Mouse (Mus musculus) skeletal muscle tissue, adult 2 months (tissue): ENCODE measurements around the gene Nxpe4.
"Not testable (repeated sequence)": the region's sequence is repeated elsewhere in the genome, so short reads cannot be mapped to it uniquely, and the experiment has no call there.

ENCODE experiments used
- DNase-seq: peaks from one replicate; pipeline ENCODE4 v3.0.0-alpha.2; 2012; ENCODE audit warnings: low read depth, low spot score

Nxpe4 gene

DNA sequence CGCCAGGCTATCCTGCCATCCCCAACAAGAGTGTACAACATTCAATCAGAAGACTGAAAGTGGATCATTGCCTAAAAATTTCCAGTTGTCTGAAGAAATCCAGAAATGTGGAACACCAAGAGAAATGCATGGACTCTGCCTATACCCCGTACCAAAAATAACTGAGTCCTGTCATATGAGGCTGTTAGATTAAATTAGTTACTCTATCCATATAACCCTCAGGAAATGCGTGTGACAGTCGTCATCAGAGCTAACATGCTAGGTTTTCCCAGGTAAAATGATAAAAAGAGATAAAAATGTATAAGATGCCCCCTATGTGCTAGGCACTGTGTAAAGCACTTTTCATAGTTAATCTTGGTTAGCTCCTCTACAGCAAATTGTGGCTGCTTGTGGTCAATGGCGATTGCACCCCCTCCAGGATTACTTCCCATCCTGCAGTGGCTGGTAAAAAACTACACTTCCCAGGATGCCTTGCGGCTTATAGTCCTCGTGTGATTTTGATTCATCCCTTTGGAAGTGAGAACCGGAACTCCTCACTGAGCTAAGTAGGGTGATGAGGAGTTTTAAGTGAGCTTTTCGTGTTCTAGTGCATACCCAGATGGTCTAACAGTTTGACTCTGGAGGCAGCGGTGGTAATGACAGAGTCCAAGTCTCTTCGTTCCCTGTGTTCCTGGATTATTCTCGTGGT is at the start of gene Nxpe4:
Nxpe4 (plus strand) TSS at position 519 of the 688 bp plus-strand sequence.
- DNase-seq: peak; percentile 44

DNA sequence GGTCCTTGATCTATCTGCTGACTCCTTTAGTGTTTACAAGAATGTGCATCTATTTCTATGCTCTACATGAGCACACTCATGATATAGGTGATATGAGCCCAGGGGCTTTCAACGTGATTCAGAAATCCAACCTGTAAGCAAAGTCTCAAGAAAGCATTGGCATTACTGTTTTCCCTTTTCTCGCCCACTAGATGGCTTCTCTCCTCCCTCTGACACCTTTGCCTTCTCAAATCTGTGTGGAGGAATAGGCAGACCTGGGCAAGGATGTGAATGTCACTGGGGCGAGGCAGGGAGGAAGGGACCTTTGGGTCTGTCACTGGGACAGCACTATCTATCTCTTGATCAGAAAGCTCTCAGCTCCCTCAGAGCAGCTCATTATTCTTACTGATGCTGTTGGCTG is 35.0 kb upstream of the Nxpe4 start:
- DNase-seq: no peak

DNA sequence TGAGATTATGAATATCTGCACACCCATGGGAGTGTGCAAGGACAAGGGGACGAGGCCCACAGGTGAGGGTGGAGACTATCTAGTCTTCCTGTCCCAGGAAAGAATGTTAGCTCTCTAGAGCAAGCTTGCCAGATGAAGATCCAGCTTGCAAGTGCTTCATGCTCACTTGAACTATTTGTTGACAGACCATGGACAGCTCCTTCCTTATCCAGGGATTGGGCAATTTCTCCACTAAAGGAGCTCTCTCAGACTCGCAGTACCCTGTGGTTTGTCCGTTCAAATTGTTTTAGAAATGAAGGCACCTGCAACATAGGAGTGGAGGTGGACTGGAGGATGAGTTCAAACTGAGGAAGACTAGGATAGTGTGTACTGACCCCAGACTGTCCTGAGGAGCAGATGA is 24.3 kb upstream of the Nxpe4 start:
- DNase-seq: no peak

DNA sequence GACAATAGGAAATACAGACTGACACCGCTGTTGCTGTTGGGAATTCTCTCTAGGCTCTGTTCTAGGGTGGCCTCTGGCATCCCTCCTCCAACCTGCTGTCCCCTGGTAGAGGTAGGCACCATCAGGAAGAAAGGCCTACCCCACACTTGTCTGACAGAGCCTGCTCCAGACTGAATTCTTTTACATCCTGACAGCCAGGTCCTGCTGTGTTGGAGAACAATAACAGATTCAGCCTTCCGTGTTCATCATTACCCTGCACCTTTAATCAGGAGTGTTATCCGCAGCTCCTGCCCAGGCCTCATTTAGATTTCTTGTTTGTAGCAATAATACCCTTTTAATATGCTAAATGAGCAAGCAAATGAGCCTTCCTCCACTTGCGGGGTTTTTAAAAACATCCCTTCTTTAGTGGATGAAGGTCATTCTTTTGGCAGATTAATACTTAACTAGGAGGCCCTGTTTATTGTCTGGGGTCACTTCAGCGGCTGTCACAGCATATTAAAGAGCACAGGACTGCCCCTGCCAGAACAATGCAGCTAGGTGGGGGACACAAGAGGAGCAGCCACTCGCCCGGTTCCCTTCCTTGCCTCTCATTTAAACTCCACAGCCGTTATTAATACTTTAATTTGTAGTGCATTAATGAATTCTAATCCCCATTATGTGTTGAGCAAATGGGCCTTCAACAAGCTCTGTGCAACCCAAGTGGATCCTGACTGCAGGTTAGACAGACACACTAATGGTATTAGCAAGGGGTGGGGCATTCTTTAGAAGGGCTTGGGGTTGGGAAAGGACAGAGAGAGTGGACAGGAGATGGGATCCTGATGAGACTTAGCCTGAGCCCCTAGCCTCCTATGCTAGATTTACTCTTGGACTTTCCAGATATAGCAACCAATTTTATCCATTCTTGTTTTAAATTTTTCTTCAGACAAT is 21.1 kb upstream of the Nxpe4 start:
- no peak for DNase-seq

DNA sequence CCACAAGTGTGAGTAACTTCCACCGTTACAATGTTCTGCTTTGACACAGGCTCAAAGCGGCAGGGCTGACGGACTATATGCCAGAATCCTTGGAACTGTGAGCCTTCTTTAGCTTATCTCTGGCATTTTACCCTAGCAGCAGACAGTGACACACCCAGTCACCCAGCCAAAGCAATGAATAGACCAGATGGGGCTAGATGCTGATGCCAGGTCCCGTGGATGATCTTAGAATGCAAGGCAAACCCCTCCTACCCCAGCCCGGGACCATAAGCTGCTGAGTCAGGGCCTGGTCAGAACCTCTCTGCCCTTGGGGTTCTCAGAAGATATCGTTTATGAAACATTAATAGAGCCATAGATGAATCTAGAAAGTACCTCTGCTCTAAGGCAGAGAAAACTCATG is 19.2 kb upstream of the Nxpe4 start:
- DNase-seq: no peak

DNA sequence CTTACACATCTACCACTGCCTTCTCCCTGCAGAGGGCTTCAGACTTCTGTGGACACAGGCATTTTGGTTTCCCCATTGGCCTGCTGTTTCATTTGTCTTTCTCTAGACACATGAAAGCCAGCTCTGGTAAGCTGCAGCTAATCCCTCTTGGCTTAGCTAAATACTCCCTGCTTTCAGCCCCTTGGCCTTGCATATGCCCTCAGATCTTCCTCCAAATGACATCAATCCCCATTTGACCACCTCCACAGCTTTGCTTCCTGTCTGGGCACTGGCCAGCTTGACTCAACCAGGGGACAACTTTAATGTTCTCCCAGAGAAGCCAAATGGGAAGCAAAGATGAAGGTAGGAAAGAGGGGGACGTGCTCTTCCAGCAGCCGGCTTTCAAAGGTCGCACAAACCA is 15.1 kb upstream of the Nxpe4 start:
- DNase-seq: no peak

DNA sequence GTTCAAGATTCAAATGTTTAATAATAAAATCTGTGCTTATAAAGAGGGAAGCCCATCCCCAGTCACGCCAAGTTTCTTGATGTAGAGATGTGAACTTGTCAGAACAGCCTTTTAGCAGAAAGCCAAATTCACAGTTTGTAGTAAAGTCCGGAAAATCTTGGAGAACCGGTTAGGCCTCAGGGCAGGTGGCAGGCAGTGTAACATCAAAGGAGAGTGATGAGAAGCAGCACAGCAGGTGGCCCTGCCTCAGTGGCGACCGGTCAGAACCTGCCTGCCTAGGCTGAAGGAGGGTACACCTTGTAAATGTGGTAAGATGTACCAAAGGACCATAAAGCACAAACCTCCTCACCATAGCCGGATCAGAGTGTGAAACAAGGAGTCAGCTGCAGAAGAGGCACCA is 4.7 kb downstream of the Nxpe4 start:
- not testable (repeated sequence) for DNase-seq

DNA sequence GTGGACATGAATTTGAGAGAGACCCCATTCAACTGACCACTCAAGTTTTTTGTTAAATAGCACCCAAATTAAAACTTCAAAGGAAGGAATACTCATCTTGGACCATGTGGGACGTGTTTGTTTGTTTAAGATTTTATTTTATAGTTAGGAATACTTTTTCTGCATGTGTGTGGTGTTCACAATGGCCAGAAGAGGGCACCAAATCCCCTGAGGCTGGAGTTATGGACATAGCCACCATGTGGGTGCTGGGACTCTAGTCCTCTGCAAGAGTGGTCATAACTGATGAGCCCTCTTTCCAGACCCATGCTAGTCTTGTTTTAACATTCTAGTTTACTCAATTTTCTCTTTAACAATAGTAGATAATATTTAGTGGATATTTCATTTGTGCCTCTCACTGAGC is 14.9 kb downstream of the Nxpe4 start:
- DNase-seq: no peak

DNA sequence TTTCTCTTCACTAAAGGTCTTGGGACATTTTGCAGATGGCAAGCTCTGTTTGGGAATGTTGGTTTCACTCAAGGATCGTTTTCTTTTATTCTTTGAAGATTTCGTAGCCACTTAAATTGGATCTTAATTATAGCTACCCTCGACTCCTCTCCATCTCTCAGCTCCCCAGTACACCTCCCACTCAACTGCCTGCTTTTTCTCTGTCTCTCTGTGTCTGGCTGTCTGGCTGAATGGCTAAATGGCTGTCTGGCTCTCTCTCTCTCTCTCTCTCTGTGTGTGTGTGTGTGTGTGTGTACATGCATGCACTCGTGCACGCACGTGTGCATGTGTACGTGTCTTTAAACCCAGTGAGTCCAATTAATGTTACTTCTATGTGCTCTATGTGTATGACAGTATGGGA is 19.5 kb downstream of the Nxpe4 start:
- no peak for DNase-seq

DNA sequence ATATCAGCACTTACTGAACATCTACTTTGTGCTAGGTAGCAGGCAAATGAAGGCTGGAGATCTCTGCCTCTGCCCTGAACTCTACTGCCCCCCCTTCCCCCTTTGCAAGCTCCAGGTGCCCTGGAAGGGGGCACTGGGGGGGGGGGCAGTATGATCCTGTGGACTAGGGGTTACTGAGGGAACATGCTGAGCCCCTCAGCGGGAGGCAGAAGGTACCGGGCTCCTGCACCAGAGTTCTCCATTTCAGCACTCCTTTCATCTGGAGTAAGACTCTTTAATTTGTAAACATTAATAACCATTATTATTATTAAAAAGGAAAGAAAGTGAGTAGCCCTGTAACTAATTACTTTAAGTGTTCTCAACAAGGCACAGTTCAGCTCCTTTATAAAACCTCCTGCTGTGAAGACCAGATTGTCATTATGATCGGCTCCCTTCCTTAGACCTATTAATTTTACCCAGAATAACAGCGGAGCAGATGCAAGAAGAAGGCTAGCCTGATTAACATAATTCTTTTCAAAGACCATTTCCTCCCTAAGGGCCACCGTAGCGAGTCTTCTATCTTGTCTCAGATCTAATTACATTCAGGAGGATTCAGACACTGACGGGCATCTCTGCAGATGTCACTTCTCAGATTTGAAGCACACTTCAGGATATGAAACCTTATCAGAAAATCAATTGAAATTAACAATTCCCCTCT is 21.0 kb downstream of the Nxpe4 start:
- no peak for DNase-seq

DNA sequence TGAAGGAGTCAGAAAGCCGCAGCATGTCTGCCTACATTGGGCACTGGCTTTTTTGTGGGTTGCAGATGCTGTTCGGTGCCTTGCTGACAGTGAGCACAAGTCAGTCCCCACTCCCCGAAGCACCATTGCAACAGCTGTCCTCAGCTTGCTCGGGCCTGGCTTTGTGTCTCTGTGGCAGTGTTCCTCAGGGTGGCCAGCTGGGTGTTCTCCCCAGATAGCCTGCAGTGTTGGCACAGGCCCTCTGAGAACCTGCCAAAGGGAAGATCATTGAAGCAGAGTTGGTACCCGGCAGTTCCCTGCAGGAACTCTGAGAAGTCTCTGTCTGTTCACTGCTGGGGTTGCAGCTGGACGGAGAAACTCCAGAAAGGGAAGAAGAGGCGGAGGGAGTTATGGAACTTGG is 22.5 kb downstream of the Nxpe4 start:
- DNase-seq: peak; percentile 27

DNA sequence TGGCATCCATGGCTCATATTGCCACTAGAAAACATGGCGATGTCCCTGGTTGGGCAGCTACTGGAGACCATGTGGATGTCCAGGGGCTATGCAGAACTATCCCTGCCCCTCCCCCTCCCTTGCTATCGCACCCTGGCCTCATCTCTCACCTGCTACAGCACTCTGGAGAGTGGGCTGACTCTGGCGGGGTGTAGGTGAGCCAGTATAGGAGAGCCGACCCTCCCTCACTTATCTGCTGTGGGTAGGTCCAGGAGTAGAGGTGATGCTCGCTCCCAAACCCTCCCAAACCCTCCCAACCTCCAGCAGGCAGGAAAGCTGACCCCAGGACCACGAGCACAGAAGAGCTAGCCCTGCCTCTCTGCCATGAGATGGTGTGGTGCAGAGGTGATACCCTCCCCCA is 27.0 kb downstream of the Nxpe4 start:
- DNase-seq: no peak

DNA sequence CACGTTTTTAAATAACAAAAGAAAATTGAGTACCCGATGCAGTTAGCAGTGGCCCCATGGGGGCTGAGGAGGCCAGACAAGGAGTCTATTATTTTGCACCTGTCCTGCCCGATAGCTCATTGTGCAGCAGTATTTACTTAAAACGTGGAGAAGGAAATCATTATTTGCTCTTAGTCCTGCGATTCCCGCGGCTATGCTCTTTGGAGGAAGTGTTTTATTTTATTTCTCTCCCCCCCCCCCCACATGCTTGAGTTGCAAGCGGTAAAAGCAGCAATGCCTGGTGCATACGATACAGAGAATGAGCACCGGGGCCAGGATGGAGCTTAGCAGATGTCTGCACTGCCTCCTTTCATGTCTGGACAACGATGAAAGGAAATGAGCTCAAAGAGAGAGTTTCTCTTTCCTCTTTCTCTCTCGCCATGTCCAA is 35.6 kb downstream of the Nxpe4 start:
- no peak for DNase-seq

DNA sequence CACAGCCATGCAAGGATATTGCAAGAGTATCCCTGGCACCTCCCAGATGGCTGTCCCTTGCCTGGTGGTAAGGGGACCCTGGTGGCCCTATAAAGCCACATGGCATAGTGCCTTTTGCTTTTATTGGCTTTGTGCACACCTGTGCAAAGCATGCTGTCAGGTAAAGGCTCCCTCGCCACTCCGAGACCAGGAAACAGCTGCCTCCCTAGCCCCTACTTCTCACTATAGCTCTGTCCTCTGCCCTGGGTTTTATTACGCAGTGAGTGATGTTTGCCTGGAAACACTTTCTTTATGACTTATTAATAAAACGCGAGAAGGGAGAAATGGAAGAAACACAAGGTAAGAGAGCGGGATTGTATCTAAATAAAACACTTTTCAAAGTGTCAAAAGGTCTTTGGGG is 49.1 kb downstream of the Nxpe4 start:
- DNase-seq: no peak

DNA sequence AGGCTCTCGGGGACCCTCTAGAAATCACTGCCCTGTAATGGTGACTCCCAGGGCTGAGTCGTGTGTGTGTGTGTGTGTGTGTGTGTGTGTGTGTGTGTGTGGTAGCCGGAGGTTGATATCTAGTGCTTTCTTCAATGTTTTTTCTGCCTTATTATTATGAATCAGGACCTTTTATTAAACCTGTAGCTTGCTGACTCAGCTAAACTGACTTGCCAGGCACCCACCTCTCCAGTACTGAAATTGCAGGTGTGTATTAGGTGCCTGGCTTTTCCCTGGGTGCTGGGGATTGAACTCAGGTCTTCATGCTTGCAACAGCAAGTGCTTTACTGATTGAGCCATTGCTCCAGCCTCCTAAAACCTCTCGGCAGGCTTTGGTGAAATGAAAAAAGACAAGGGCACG is 50.1 kb downstream of the Nxpe4 start:
- DNase-seq: no peak

DNA sequence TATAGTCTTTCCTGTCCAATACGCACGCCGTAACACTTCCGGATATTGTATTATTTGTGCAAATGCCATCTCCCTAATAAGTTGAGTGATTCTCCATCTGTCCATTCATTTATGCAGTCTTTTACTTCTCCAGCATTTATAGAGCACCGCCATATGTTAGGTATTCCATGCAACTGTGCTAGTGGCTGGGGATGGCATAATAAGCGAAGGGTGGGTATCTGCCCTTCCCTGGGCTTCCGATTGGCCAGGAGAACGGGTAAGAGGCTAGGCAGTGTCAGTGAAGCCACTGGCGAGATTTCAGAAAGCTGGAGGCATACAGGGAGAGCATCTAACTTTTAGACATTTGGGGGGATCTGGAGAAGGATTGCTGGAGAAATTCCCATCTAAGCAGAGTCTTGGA is 52.9 kb downstream of the Nxpe4 start:
- DNase-seq: no peak

DNA sequence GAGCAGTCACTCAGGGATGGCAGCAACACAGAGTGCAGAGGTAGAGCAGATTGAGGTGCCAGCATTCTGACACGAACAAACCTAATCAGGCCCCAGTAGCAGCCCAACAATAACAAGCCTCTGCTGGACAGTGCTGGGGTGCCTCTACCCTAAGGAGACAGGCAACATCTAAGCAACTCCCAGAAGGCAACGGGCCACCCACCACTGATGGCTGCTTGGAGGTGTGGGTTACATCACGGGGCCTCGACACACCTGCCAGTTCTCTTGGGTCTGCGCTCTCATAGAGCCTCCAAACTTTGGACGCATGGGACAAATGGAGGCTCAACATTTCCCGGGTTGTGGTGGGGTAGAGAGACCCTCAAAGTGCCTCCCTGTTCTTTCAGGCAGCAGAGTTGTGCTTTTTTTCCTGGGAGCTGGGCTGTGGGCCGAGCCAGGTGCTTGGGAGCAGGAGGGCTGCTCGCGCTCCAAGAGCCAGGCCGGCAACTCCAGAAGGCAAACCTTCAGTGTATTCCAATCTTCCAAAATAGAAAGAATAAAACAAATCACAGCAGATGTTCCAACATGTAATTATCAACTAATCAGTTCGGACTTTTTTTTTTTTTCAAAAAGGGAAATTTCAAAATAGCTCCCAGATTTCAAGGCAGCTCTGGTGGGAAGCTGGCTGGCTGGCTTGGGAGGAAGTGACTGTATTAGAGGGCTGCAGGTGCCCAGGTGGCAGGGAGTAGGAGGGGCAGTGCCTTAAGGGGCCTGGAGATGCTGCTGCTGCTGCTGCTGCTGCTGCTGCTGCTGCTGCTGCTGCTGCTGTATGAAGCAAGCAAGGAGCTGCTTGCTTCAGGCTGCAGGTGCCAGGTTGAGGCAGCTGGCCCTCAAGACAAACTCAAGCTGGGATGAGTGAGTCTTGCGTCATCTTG is 54.5 kb downstream of the Nxpe4 start:
- no peak for DNase-seq

DNA sequence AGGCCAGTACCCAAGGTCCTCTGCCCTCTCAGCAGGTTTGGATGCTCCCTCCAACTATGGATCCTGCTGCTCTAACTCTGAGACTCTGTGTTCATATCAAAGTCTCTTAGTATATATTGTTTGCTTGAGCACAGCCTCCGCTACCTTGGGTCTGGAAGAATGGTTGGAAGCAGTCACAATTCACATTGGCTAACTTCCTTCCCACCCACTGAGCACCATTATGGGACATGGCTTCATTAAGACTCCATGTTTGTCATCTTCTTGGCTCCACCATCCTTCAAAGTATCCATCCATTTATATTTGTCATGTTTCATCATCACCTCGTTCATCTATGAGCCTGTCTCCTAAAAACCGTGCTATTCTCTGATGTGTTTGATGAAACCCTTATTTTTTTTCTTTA is 68.9 kb downstream of the Nxpe4 start:
- no peak for DNase-seq

DNA sequence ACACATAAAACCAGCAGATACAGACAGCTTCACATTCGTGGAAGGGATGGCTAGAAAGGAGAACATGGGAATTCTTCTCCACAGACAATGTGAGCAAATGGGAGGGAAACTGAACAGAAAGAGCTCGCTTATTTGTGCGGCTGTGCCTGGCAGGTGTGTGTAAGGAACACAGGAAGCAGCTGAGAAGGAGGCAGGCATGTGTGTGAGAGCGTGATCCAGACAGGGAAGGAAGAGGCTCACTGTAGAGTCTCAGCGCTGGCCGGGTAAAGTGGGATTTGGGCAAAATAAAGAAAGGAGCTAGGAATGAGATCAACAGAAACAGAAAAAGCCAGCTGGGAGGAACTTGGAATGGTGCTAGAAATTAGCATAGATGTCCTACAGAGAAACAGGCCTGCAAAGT is 74.6 kb downstream of the Nxpe4 start:
- DNase-seq: no peak

DNA sequence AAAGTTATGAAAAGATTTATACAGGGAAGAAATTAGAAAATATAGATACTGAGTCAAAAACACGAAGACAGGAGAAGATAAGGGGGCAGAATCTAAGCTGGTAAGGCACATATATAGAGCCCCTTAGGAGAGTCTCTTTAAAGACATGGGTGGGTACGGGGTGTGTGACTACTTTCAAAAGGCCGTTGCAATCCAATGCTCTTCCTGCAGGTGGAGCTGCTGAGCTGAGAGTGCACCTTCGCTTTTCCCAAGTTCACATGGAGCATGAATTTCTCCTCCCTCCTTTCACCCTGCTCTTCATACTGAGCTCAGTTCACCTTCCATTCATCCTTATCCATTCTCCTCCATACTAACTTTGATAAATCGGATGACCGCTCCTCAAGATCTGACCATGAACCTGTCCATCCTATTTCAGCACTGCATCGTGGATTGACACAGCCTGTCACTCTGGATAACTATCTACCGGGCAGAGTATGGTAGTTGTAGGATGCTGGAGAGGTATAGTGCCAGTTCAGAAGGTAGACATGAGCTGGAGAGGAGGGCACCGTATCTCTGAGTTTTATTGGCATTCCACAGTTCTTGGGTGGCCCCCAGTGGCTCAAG is 76.4 kb downstream of the Nxpe4 start:
- DNase-seq: no peak

DNA sequence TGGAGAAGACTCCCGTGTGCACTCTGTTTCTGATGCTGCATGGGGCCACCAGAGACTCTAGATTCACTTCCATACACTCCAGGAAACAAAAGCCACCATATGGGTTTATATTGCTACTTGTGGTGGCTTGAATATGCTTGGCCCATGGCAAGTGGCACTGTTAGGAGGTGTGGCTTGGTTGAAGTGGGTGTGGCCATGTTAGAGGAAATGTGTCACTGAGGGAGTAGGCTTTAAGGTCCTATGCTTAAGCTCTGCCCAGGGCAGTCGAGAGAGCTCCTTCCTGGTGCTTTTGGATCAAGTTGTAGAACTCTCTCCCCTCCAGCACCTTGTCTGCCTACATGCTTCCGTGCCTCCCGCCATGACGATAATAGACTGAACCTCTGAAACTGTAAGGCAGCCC is 77.6 kb downstream of the Nxpe4 start:
- no peak for DNase-seq
